Comparison of ENCODE assay signal across 7 mouse cellular contexts in the genomic region with DNA sequence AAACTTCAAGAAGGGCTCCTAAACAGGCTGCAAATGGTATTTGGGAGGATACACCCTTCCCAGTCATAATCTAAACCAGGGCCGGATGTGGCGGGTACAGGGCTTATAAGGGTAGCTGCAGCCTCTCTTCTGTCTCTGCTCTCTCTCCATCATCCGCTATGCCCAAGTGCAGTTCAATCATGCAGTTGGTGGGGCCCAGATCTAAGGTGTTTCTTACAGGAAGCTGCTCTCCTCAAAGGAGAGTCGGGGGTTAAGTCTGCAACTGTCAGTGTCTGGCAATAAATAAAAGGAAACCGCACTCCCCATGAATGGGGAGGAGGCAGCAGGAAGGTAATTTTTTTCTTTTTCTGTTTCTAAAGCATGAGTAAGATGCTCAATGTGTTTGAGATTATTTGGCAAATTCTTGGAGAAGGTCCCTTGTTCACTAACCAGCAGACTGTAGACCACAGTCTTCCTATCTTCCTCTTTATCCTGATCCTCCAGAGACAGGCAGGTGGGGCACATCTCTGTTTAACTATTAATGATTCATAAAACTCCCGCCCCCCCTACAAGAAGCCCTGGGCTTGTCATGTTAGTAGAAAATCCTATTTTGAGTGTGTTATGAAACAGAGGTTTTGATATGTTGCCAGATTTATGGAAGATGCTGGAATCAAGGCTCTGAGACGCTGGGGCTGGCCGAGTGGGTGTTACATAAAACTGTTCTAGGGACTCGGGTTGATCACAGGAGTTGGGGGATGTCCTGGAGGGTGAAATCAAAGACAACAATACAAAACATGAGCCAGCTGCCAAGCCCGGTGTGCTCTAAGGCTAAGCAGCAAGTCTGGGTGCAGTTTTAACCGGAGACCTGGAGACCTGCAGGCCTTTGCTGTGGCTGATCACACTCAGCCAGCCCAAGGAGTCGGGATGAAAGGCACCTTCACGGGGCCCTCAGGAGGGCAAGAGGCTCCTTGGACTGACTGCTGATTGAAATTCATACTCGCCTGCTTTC.
DNase-seq lines count a peak whose midpoint lies in the region; ATAC-seq lines count a peak whose summit lies in the region.

No protein-coding gene starts in this region.

- peak; percentile 31 for DNase-seq in right cerebral cortex, postnatal 14 days
- DNase-seq in right cerebral cortex, postnatal 4 days, result no peak
- DNase-seq in hindbrain, embryonic 11.5 days (ENCODE audit: low spot score), result no peak

- no peaks in the 10 kb centered on the region for H3K36me3 ChIP-seq in embryonic facial prominence, embryonic 12.5 days
- no peaks in the 10 kb centered on the region for H3K36me3 ChIP-seq in hindbrain, embryonic 11.5 days (ENCODE audit: control insufficient read depth, insufficient read depth, low read length)
- no peaks in the 10 kb centered on the region for H3K36me3 ChIP-seq in limb, embryonic 13.5 days
- H3K36me3 ChIP-seq in neural tube, embryonic 13.5 days, result no peaks in the 10 kb centered on the region

- peaks cover 85% of the 10 kb centered on the region for H3K4me1 ChIP-seq in embryonic facial prominence, embryonic 12.5 days
- H3K4me1 ChIP-seq in hindbrain, embryonic 11.5 days (replicated peaks; ENCODE audit: control insufficient read depth, insufficient read depth, low read length), result peaks cover 29% of the 10 kb centered on the region
- peaks cover 90% of the 10 kb centered on the region for H3K4me1 ChIP-seq in limb, embryonic 13.5 days
- H3K4me1 ChIP-seq in neural tube, embryonic 13.5 days (replicated peaks), result peaks cover 88% of the 10 kb centered on the region

- 26% methylated on average over 14 of the region's 14 CpGs for WGBS in embryonic facial prominence, embryonic 12.5 days
- WGBS in hindbrain, embryonic 11.5 days, result 54% methylated on average over 14 of the region's 14 CpGs
- WGBS in limb, embryonic 13.5 days, result 16% methylated on average over 14 of the region's 14 CpGs
- 29% methylated on average over 14 of the region's 14 CpGs for WGBS in neural tube, embryonic 13.5 days

- H3K4me2 ChIP-seq in embryonic facial prominence, embryonic 12.5 days (replicated peaks), result no peak overlapping the region; the same call in 1 of the 2 replicates
- no peak overlapping the region for H3K4me2 ChIP-seq in hindbrain, embryonic 11.5 days (replicated peaks; ENCODE audit: low read depth, low read length)
- H3K4me2 ChIP-seq in limb, embryonic 13.5 days (replicated peaks), result peak overlapping the region; percentile 25; the same call in 1 of the 2 replicates
- 0 out of 2 replicates have a peak overlapping the region, but pooled peaks have one; percentile 5 for H3K4me2 ChIP-seq in neural tube, embryonic 13.5 days

- peak overlapping the region; percentile 95 for H3K27ac ChIP-seq in embryonic facial prominence, embryonic 12.5 days
- no peak overlapping the region; the same call in 1 of the 2 replicates for H3K27ac ChIP-seq in hindbrain, embryonic 11.5 days (ENCODE audit: low read depth, low read length)
- H3K27ac ChIP-seq in limb, embryonic 13.5 days, result peak overlapping the region; percentile 85
- H3K27ac ChIP-seq in neural tube, embryonic 13.5 days (replicated peaks), result peak overlapping the region; percentile 99

- H3K9ac ChIP-seq in embryonic facial prominence, embryonic 12.5 days, result no peak overlapping the region
- peak overlapping the region; percentile 17; the same call in 1 of the 2 replicates for H3K9ac ChIP-seq in hindbrain, embryonic 11.5 days (ENCODE audit: low read depth, low read length)
- peak overlapping the region; percentile 25; the same call in 1 of the 2 replicates for H3K9ac ChIP-seq in limb, embryonic 13.5 days
- H3K9ac ChIP-seq in neural tube, embryonic 13.5 days, result peak overlapping the region; percentile 50; the same call in 1 of the 2 replicates

- no peak overlapping the region for H3K4me3 ChIP-seq in embryonic facial prominence, embryonic 12.5 days
- no peak overlapping the region for H3K4me3 ChIP-seq in hindbrain, embryonic 11.5 days (ENCODE audit: low read depth, low read length)
- no peak overlapping the region for H3K4me3 ChIP-seq in limb, embryonic 13.5 days
- no peak overlapping the region for H3K4me3 ChIP-seq in neural tube, embryonic 13.5 days

- H3K27me3 ChIP-seq in embryonic facial prominence, embryonic 12.5 days, result no peaks in the 10 kb centered on the region
- H3K27me3 ChIP-seq in hindbrain, embryonic 11.5 days (ENCODE audit: control insufficient read depth, insufficient read depth, low read length), result no peaks in the 10 kb centered on the region
- no peaks in the 10 kb centered on the region for H3K27me3 ChIP-seq in limb, embryonic 13.5 days
- H3K27me3 ChIP-seq in neural tube, embryonic 13.5 days, result no peaks in the 10 kb centered on the region

- no peak for ATAC-seq in embryonic facial prominence, embryonic 12.5 days (ENCODE audit: insufficient number of reproducible peaks, insufficient read depth, low FRiP score, low TSS enrichment)
- ATAC-seq in hindbrain, embryonic 11.5 days (ENCODE audit: low FRiP score), result no peak
- ATAC-seq in limb, embryonic 13.5 days (ENCODE audit: low FRiP score, low read depth), result no peak
- ATAC-seq in neural tube, embryonic 13.5 days (ENCODE audit: low read depth), result no peak
- ATAC-seq in erythroid progenitor cell, adult 5-6 weeks (replicated peaks; ENCODE audit: low FRiP score, poor library complexity, severe bottlenecking), result no peak

- H3K9me3 ChIP-seq in embryonic facial prominence, embryonic 12.5 days, result no peaks in the 10 kb centered on the region
- no peaks in the 10 kb centered on the region for H3K9me3 ChIP-seq in hindbrain, embryonic 11.5 days (ENCODE audit: control insufficient read depth, low read length)
- H3K9me3 ChIP-seq in limb, embryonic 13.5 days, result no peaks in the 10 kb centered on the region
- H3K9me3 ChIP-seq in neural tube, embryonic 13.5 days, result no peaks in the 10 kb centered on the region

Comparison
In these comparisons a context has a peak if more than half of its experiments do, and no peak if none do; other contexts are left out.
1. H3K4me2 ChIP-seq: peak in limb, embryonic 13.5 days (single experiment) and neural tube, embryonic 13.5 days (single experiment); none in embryonic facial prominence, embryonic 12.5 days (single experiment) and hindbrain, embryonic 11.5 days (single experiment).